Mouse (Mus musculus): ENCODE results near the gene Atg2a.
"Not testable (repeated sequence)": the region's sequence is repeated elsewhere in the genome, so short reads cannot be mapped to it uniquely, and the experiment has no call there.

Atg2a gene

GRCm38 (mm10) chr19:6275740-6276389, 34.4 kb downstream of the Atg2a start:
- in situ Hi-C loops (cut with MboI, MseI), result no loop called here

GRCm38 (mm10) chr19:6276426-6277421, 35.3 kb downstream of the Atg2a start, which contains the start of gene Ehd1:
Ehd1 (plus strand) TSS chr19:6276725.
- in situ Hi-C loops (cut with MboI, MseI), result no loop called here

DNA sequence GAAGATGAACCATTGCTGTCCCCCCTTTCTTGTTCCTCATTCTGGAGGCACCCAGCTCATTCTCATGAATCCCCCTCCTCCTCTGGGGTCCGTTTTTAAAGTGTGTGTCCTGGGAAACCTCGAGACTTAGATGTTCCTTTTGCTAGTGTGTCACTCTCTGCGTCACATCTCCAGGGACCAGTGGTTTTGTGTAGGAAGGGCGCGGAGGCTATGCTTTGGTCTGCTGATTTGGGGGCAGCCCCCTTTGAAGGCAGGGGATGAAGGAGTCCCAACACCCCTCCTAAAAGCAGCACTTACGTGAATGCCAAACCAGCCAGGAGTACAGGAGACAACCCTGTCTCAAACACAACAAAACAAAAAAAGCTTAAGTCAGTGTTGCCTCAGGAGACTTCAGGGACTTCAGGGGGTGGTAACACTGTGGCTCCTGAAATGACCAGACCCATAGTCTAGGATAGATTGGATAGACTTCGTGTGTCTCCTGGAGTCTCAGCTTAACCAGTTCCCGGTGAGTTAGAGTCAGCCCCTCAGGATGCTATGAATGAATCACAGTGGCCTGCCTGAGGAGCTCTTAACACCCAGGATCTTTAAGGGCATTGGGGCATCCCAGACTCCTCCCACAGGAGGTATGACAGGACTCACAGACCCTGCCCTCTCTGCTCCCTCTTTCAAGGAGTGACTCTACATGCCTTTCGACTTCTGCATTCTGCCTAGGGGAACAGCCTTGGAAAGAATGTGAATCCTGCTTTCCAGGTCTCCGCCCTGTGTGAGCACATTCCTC, 36.4 kb downstream of the Atg2a start:
- in situ Hi-C loops (cut with MboI, MseI), result no loop called here

DNA sequence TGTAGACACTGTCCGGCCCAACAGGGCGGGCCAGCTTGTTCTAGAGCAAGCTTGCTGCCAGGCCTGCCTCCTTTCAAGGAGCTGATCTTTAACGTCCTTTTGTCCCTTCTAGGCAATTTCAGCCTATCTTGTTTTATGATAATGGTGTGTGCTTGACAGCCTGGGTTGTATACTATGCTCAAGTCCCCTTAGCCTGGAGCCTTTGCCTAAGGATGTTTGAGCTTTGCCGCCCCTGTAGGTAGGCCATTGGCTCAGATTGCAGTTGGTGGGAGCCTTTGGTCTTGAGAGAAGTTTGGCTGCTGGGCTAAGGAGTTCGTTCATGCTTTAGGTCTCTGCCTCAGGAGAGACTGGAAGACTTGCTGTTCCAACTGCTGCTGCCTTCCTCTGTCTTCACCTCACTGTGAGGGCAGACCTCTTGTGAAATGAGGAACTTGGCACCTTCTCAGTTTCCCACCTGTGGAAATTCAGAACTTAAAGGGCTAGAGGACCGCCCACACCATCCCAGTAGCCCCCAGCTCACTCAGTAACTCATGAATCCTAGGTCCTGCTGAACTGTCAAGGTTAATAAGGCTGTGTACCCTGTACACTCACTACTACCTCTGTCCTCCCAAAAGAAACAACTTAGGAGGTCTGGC, 37.1 kb downstream of the Atg2a start:
- in situ Hi-C loops (cut with MboI, MseI), result no loop called here

GRCm38 (mm10) chr19:6279481-6280144, 38.1 kb downstream of the Atg2a start:
- in situ Hi-C loops (cut with MboI, MseI), result no loop called here

GRCm38 (mm10) chr19:6280554-6280953, 39.1 kb downstream of the Atg2a start:
- in situ Hi-C loops (cut with MboI, MseI), result no loop called here

- in situ Hi-C loops (cut with MboI, MseI), result no loop called here
Measured at GRCm38 (mm10) chr19:6281122-6282020, 39.9 kb downstream of the Atg2a start.

GRCm38 (mm10) chr19:6283001-6283400, 41.5 kb downstream of the Atg2a start:
- in situ Hi-C loops (cut with MboI, MseI), result no loop called here

- in situ Hi-C loops (cut with MboI, MseI), result no loop called here
Measured at GRCm38 (mm10) chr19:6284502-6284901, 43.0 kb downstream of the Atg2a start.

GRCm38 (mm10) chr19:6285226-6285625, 43.8 kb downstream of the Atg2a start:
- in situ Hi-C loops (cut with MboI, MseI), result no loop called here

DNA sequence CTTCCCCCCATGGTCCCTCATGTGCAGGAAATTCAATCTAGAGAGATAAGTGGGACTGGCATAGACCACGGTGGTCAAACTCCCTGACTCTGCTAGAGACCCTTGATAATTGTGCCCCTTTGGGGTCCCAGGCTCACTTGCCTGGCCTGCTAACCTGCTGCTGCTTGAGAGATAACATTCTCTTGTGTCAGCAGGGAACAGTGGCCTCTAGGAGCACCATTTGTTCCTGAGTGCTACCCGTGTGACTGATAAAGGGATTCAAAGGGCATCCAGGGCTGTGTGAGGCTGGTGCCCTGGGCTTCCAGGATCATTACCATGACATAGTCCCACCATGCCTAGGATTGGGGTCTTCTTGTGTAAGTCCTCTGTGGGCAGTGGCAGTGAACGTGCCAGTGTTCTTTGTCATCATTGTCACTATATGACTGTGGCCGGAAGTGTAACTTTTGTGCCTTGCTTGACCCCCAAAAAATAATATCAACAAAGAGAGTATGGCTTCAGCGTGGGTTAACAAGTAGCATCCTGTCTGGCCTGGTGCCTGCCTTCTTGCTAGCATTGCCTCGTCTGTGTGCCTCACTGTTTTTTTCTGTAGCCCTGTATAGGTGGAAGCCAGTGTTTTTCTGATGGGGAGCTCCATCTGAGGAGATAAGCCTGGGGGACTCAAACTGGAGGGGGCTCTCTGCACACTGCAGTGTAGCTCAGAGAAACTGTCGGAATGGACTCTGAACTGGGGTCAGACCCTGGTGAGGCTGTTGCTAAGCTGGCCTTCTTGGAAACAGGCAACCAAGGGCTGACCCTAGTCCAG, 44.4 kb downstream of the Atg2a start:
- in situ Hi-C loops (cut with MboI, MseI), result no loop called here

DNA sequence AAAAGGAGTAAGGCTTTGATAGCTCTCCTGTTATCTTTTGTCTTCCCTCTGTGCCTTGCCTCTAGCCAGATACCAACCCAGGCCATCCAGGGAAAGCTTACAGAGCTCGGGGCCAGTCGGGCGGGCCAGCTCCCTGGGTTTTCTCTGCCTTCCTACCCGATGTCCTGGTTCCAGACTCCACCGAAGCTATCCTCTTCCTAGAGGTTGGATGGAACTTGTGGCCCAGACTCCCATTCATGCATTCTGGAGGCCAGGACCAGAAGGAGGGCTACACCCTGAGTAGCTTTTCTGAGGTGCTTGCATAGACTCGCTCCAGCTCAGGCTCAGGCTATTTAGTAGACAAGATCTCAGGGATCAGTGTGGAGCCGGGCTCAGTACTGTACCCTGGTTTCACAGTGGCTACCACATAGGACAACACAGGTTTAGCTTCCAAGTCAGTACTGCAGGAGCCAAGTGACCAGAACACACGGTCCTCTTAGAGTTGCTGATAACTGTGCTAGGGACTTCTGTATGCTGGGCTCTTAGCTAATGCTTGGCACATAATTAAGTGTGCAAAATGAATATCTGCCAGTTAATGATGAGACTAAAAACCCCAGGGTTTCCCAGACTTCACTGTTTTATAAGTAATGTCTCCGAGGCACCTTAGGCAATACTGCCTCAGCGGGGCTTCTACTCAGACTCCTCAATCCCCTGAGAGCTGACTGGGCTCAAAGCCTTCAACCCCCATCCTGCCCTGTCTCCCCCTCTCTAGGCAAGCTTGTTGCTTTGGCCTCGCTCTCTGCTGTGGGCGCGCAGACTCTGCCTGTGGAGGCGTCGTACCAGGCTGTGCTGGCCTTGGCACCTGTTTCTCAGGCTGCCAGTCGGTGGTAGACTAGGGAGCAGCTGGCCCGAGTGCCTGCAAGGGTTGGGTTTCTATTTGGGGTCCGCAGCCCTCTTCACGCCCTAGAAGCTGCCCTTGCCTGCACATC, 45.2 kb downstream of the Atg2a start:
- in situ Hi-C loops (cut with MboI, MseI), result no loop called here

DNA sequence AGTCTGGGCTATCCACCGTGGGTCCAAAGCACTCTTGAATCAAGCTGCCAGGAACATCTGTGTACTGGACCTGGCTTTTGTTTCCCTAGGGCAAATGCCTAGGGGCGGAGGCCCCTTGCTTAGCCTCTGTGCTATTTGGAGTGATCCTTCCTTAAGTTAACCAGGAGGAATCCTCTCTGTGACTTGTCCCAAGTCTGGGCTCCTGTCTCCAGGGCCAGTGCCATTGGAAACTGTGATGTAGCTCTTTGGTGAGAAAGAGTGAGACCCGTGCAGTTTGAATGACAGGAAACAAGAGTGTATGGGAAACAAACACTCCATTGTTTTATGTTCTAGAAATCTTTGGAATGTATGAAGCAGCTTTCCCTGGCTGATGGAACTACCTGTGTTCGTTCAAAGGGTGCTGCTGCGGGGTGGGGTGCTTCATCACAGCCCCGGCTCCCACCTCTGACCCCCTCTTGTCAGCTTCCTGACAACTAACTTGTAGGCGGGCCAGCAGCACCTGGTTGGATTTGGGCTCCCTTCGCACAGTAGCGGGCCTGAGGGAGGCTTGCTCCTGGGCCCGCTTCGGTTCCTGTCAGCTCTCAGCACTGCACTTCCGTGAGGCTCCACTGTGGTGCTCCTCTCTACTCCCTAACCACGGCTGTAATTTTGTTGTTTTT, 46.9 kb downstream of the Atg2a start:
- in situ Hi-C loops (cut with MboI, MseI), result no loop called here

DNA sequence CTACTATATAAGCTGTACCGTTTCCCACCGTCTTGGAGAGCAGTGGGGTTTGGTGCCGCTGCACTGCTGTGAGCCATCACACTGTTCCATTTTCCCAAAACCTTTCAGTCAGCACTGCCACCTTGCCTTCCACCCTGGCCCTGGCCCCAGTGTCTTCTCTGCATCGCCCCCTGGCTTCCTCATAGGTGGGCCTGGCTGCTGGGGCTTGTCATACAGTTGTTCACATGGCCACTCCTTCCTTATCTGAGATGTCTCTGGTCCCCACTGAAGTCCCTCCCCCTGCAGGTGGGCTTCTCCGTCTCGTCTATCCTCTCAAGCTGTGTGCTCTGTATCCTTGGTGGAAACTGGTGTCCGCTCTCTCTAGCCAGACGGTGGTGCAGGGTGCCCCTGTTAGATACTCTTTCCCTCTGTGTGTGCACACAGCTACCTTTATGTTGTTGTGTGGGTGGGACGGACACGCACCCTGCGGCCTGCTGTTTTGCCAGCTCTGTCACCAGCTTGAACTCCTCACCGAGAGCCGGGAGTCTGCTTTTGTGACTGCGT, 48.3 kb downstream of the Atg2a start:
- in situ Hi-C loops (cut with MboI, MseI), result no loop called here

GRCm38 (mm10) chr19:6290720-6291116, 49.2 kb downstream of the Atg2a start:
- in situ Hi-C loops (cut with MboI, MseI), result not testable (repeated sequence)

DNA sequence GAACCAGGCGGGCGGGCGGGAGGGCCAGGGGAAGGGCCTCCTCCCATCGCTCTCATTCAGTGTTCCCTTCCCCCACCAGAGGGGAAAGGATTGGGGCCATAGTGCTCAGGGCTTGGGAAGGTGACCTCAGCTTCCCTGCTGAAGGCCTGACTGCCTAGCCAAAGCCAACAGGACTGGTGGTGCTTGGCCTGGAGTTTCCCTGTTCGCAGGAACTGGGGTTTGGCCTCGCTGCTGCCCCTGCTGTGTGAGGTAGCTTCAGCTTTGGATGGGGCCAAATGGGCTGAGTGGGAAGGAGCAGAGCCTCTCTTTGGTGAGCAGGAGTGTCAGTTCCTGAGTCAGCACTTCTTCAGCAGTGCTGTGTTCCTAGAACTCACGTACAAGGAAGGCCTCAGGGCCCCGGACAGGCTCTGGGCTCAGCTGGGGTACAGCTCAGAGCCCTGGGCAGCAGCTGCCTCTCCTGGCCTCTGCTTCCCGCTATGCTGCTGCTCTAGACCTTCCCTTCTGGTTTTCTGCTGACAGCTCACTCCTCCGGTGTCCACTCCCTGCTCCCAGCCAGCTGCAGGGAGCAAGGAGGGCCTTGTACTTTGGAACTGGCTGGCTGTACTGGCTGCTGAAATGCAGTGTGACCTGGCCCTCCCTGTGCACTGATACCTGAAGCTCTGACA, 49.8 kb downstream of the Atg2a start:
- in situ Hi-C loops (cut with MboI, MseI), result no loop called here

- in situ Hi-C loops (cut with MboI, MseI), result no loop called here
Measured at GRCm38 (mm10) chr19:6292262-6292661, 50.8 kb downstream of the Atg2a start.

All from T-helper 1 cell (primary cell).